Mouse (Mus musculus) neural tube, embryonic 12.5 days (tissue): Measurements from ENCODE around the gene Chuk. TPM values are rescaled to one million over a fixed set of nuclear protein-coding genes. Genes with fewer than 3 reads are reported as not detected.

ENCODE experiments used
- ATAC-seq: fragments of 200-750 bp; cut with Nextera tagmentation; 2 replicates; pipeline ENCODE4 v1.8.0; 2017; ENCODE audit warnings: low read depth, mild to moderate bottlenecking, moderate TSS enrichment, moderate library complexity; ENCODE audit not compliant: low FRiP score
- H3K27ac ChIP-seq: fragments of 300-500 bp; sonication (generic); 2 replicates; pipeline ENCODE4 v1.5.1; 2016
- H3K27me3 ChIP-seq: fragments of 300-500 bp; sonication (generic); replicated peaks from 2 replicates; pipeline ENCODE4 v1.6.1; 2016; ENCODE audit warnings: mild to moderate bottlenecking
- H3K36me3 ChIP-seq: fragments of 300-500 bp; sonication (generic); 2 replicates; pipeline ENCODE4 v1.6.1; 2016; ENCODE audit warnings: mild to moderate bottlenecking
- H3K4me1 ChIP-seq: fragments of 300-500 bp; sonication (generic); 2 replicates; pipeline ENCODE4 v1.6.1; 2016
- H3K4me2 ChIP-seq: fragments of 300-500 bp; sonication (generic); replicated peaks from 2 replicates; pipeline ENCODE4 v1.6.1; 2016; ENCODE audit warnings: mild to moderate bottlenecking
- H3K4me3 ChIP-seq: fragments of 300-500 bp; sonication (generic); 2 replicates; pipeline ENCODE4 v1.5.1; 2016
- H3K9ac ChIP-seq: fragments of 300-500 bp; sonication (generic); 2 replicates; pipeline ENCODE4 v1.6.1; 2016; ENCODE audit warnings: mild to moderate bottlenecking
- H3K9me3 ChIP-seq: fragments of 300-500 bp; sonication (generic); 2 replicates; pipeline ENCODE4 v1.6.1; 2016; ENCODE audit warnings: mild to moderate bottlenecking
- WGBS: fragments of 180-500 bp; shearing (Covaris S2); methylation state at CpG from one replicate; pipeline ENCODE4 v1.1.7; 2016; 5-methylcytosine and 5-hydroxymethylcytosine counted together
- polyA plus RNA-seq: library from polyadenylated mRNA; unstranded; fragments of >200 nt; fragmentation: Nextera tagmentation; extraction: Ambion mirVana; gene quantifications from 2 replicates; pipeline ENCODE4 v1.2.1, GENCODE M21; 2016

The Chuk gene
- 60.8 and 69.1 TPM in 2 replicates for polyA plus RNA-seq

GRCm38 (mm10) chr19:44106831-44107660 is at the start of gene Chuk:
Chuk (minus strand) TSS chr19:44107480.
- WGBS: 1% methylated on average over 67 of the region's 67 CpGs
- peak within 1 kb of the TSS; percentile 97 for H3K9ac ChIP-seq
- ATAC-seq: peak; percentile 98
- 0 out of 2 replicates have a peak within 1 kb of the TSS, but pooled peaks have one; percentile 37 for H3K27ac ChIP-seq
- no peaks in the 10 kb centered on the region for H3K9me3 ChIP-seq
- H3K27me3 ChIP-seq: no peaks in the 10 kb centered on the region
- peak within 1 kb of the TSS; percentile 96 for H3K4me3 ChIP-seq
- H3K36me3 ChIP-seq: peaks cover 23% of the 10 kb centered on the region
- peak within 1 kb of the TSS; percentile 78 for H3K4me2 ChIP-seq
- peaks cover 17% of the 10 kb centered on the region for H3K4me1 ChIP-seq

- H3K4me3 ChIP-seq: no peak overlapping the region
- no peaks in the 10 kb centered on the region for H3K9me3 ChIP-seq
- H3K4me2 ChIP-seq: no peak overlapping the region
- no peak overlapping the region for H3K9ac ChIP-seq
- no peaks in the 10 kb centered on the region for H3K4me1 ChIP-seq
- ATAC-seq: no peak
- no peak overlapping the region for H3K27ac ChIP-seq
- no peaks in the 10 kb centered on the region for H3K27me3 ChIP-seq
- WGBS: 92% methylated on average over 10 of the region's 10 CpGs
- no peaks in the 10 kb centered on the region for H3K36me3 ChIP-seq
These were observed 49.7 kb upstream of the Chuk start for GRCm38 (mm10) chr19:44157005-44157404.

- H3K9ac ChIP-seq: no peak overlapping the region
- no peak overlapping the region for H3K4me3 ChIP-seq
- H3K36me3 ChIP-seq: no peaks in the 10 kb centered on the region
- H3K4me1 ChIP-seq: no peaks in the 10 kb centered on the region
- H3K27me3 ChIP-seq: no peaks in the 10 kb centered on the region
- no peak overlapping the region for H3K4me2 ChIP-seq
- 81% methylated on average over 5 of the region's 5 CpGs for WGBS
- H3K27ac ChIP-seq: no peak overlapping the region
- ATAC-seq: no peak
- no peaks in the 10 kb centered on the region for H3K9me3 ChIP-seq
These were observed 46.5 kb upstream of the Chuk start for GRCm38 (mm10) chr19:44153781-44154180.

GRCm38 (mm10) chr19:44148991-44149390 is 41.7 kb upstream of the Chuk start:
- Histone ChIP-seq H3K9me3 (no peaks in the 10 kb centered on the region), H3K27me3 (no peaks in the 10 kb centered on the region), H3K4me1 (peaks cover 8% of the 10 kb centered on the region), H3K9ac (no peak overlapping the region), H3K36me3 (peaks cover 3% of the 10 kb centered on the region; the same call in 1 of the 2 replicates), H3K4me2 (no peak overlapping the region), H3K4me3 (no peak overlapping the region), H3K27ac (no peak overlapping the region)
- ATAC-seq: no peak
- 80% methylated on average over 2 of the region's 2 CpGs for WGBS

- no peaks in the 10 kb centered on the region for H3K27me3 ChIP-seq
- no peak for ATAC-seq
- no peak overlapping the region for H3K4me2 ChIP-seq
- no peak overlapping the region for H3K4me3 ChIP-seq
- WGBS: 37% methylated on average over 2 of the region's 2 CpGs
- H3K9ac ChIP-seq: no peak overlapping the region
- peaks cover 9% of the 10 kb centered on the region for H3K36me3 ChIP-seq
- H3K9me3 ChIP-seq: no peaks in the 10 kb centered on the region
- H3K27ac ChIP-seq: no peak overlapping the region
- peaks cover 8% of the 10 kb centered on the region for H3K4me1 ChIP-seq
These were observed 41.1 kb upstream of the Chuk start for GRCm38 (mm10) chr19:44148345-44148744.

GRCm38 (mm10) chr19:44146951-44147350 is 39.7 kb upstream of the Chuk start:
- WGBS: 97% methylated on average over 8 of the region's 8 CpGs
- no peak overlapping the region for H3K4me3 ChIP-seq
- no peak overlapping the region for H3K4me2 ChIP-seq

GRCm38 (mm10) chr19:44146568-44146879 is 39.2 kb upstream of the Chuk start:
- 65% methylated on average over 9 of the region's 9 CpGs for WGBS
- peak overlapping the region; percentile 77 for H3K4me2 ChIP-seq

More at GRCm38 (mm10) chr19:44146951-44147350, 39.7 kb upstream of the Chuk start:
- ATAC-seq: no peak
- H3K4me1 ChIP-seq: peaks cover 8% of the 10 kb centered on the region
- H3K27ac ChIP-seq: no peak overlapping the region
- H3K9me3 ChIP-seq: no peaks in the 10 kb centered on the region
- peaks cover 22% of the 10 kb centered on the region for H3K36me3 ChIP-seq
- H3K27me3 ChIP-seq: no peaks in the 10 kb centered on the region
- H3K9ac ChIP-seq: no peak overlapping the region

GRCm38 (mm10) chr19:44145702-44146567 is 38.7 kb upstream of the Chuk start, which contains the start of gene Bloc1s2:
Bloc1s2 (minus strand) TSS chr19:44146446.
- peaks cover 31% of the 10 kb centered on the region for H3K36me3 ChIP-seq
- H3K4me3 ChIP-seq: peak within 1 kb of the TSS; percentile 71
- H3K27ac ChIP-seq: no peak within 1 kb of the TSS
- H3K9ac ChIP-seq: peak within 1 kb of the TSS; percentile 73
- ATAC-seq: peak; percentile 79
- no peaks in the 10 kb centered on the region for H3K27me3 ChIP-seq
- 3% methylated on average over 46 of the region's 46 CpGs for WGBS
- peak within 1 kb of the TSS; percentile 77 for H3K4me2 ChIP-seq
- no peaks in the 10 kb centered on the region for H3K9me3 ChIP-seq
- H3K4me1 ChIP-seq: peaks cover 8% of the 10 kb centered on the region

More at GRCm38 (mm10) chr19:44146568-44146879, 39.2 kb upstream of the Chuk start:
- Histone ChIP-seq H3K27ac (no peak overlapping the region), H3K9ac (peak overlapping the region; percentile 73), H3K4me3 (peak overlapping the region; percentile 71), H3K9me3 (no peaks in the 10 kb centered on the region), H3K36me3 (peaks cover 26% of the 10 kb centered on the region), H3K27me3 (no peaks in the 10 kb centered on the region), H3K4me1 (peaks cover 8% of the 10 kb centered on the region)
- ATAC-seq: peak; percentile 21; the same call in 1 of the 2 replicates

- Histone ChIP-seq H3K27me3 (no peaks in the 10 kb centered on the region), H3K4me1 (peaks cover 8% of the 10 kb centered on the region), H3K36me3 (peaks cover 42% of the 10 kb centered on the region), H3K27ac (no peak overlapping the region), H3K4me3 (no peak overlapping the region), H3K4me2 (no peak overlapping the region), H3K9me3 (no peaks in the 10 kb centered on the region), H3K9ac (no peak overlapping the region)
- 91% methylated on average over 9 of the region's 9 CpGs for WGBS
- no peak for ATAC-seq
These were observed 37.1 kb upstream of the Chuk start for GRCm38 (mm10) chr19:44144366-44144765.

GRCm38 (mm10) chr19:44135960-44136485 is 28.7 kb upstream of the Chuk start:
- H3K9ac ChIP-seq: no peak overlapping the region
- 0 out of 2 replicates have a peak, but pooled peaks have one; percentile 29 for ATAC-seq
- no peaks in the 10 kb centered on the region for H3K27me3 ChIP-seq
- H3K4me1 ChIP-seq: peaks cover 8% of the 10 kb centered on the region
- WGBS: 26% methylated on average over 7 of the region's 7 CpGs
- peaks cover 35% of the 10 kb centered on the region for H3K36me3 ChIP-seq
- H3K4me3 ChIP-seq: peak overlapping the region; percentile 73
- no peak overlapping the region for H3K27ac ChIP-seq
- peak overlapping the region; percentile 60 for H3K4me2 ChIP-seq
- no peaks in the 10 kb centered on the region for H3K9me3 ChIP-seq

GRCm38 (mm10) chr19:44135072-44135959 is 28.0 kb upstream of the Chuk start, which contains the start of gene Cwf19l1:
Cwf19l1 (minus strand) TSS chr19:44135876.
- ATAC-seq: peak; percentile 90
- WGBS: under 1% methylated on average over 45 of the region's 45 CpGs
- Histone ChIP-seq H3K4me2 (peak within 1 kb of the TSS; percentile 77), H3K4me3 (peak within 1 kb of the TSS; percentile 73), H3K9me3 (no peaks in the 10 kb centered on the region), H3K4me1 (peaks cover 8% of the 10 kb centered on the region), H3K9ac (peak within 1 kb of the TSS; percentile 64), H3K27ac (peak within 1 kb of the TSS; percentile 85), H3K36me3 (peaks cover 37% of the 10 kb centered on the region), H3K27me3 (no peaks in the 10 kb centered on the region)
